In the genomic region with DNA sequence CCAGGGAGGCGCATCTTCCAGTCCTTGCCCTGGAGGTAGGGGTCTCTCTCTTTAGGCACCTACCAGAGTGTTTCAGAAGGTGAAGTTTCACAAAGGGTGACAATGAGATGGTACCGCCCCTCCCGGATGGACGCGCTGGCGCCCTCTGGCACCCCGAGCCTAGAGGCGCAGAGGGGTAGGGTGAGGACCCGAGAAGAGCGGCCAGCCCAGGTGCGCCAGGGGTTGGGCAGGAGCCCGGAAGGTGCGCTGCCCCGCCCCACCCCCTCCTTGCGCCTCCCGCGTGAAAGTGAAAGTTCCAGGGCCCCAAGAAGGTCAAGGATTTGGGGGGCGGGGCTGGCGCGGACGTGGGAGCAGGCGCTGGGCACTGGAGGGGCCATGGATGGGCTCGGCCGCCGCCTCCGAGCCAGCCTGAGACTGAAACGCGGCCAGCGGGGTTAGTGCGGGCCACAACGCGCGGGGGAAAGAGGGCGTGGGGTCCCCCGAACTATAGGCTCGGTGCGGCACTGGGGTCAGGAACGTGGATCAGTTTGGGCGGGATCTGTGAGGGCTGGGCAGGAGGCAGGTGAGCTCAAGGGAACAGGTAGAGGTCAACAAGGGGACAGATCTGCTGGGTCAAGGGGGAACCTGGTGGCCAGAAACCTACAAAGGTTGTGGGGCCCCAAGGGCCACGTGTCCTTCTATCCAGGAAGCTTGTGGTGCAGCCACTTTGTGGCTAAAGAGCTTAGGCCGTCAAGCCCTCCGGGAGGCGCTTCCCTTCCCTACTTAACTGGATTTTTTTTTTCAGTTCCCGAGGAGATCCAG, we compare ENCODE assay signal across 8 mouse cellular contexts. TPM values are rescaled to one million over a fixed set of nuclear protein-coding genes. Genes with fewer than 3 reads are reported as not detected.
DNase-seq lines count a peak whose midpoint lies in the region; ATAC-seq and TF ChIP-seq lines count a peak whose summit lies in the region.

A gene (plus strand): TSS at position 125 of the 801 bp plus-strand sequence.

- no peak for ATAC-seq in heart, embryonic 14.5 days (ENCODE audit: insufficient number of reproducible peaks, insufficient read depth, low FRiP score, low read depth)
- ATAC-seq in megakaryocyte, adult 5-6 weeks (ENCODE audit: poor library complexity, severe bottlenecking): peak; percentile 51

- peaks cover 3% of the 10 kb centered on the region for H3K4me1 ChIP-seq in bone marrow, adult 2 months (ENCODE audit: control insufficient read depth, insufficient read depth, low read length)
- peaks cover 3 to 10% of the 10 kb centered on the region in 2 experiments; a peak in 2 of 4 replicates for H3K4me1 ChIP-seq in heart, embryonic 14.5 days (ENCODE audit: control insufficient read depth in 2 of 2, insufficient read depth in 2 of 2, low read length in 2 of 2)

- peak; percentile 10 to 17 for DNase-seq in cerebellum, postnatal 25 days
- DNase-seq in cerebellum, adult 9-10 months: no peak
- DNase-seq in kidney, postnatal 14 days: peak; percentile 74
- peak; percentile 54 to 77 for DNase-seq in spleen, postnatal 10 days (ENCODE audit: low spot score in 2 of 2)
- no peak for DNase-seq in right cerebral cortex, postnatal 25 days

- peak; percentile 50; the same call in 1 of the 2 replicates for TF ChIP-seq POLR2A in bone marrow, adult 2 months (IDR thresholded peaks at IDR 0.05; ENCODE audit: borderline replicate concordance, control insufficient read depth, low read depth, low read length)

- H3K4me2 ChIP-seq in heart, embryonic 14.5 days (ENCODE audit: low read length): peak within 1 kb of the TSS; percentile 89

- H3K27me3 ChIP-seq in heart, embryonic 14.5 days (ENCODE audit: control insufficient read depth, insufficient read depth, low read length): no peaks in the 10 kb centered on the region

- H3K27ac ChIP-seq in bone marrow, adult 2 months (ENCODE audit: control insufficient read depth, insufficient read depth, low read depth, low read length, poor library complexity): peak within 1 kb of the TSS; percentile 95
- H3K27ac ChIP-seq in heart, embryonic 14.5 days (replicated peaks in 1 of 2; ENCODE audit: control insufficient read depth in 1 of 2, insufficient read depth in 1 of 2, low read depth in 2 of 2, low read length in 2 of 2): no peak within 1 kb of the TSS

- under 1% methylated on average over 44 of the region's 44 CpGs for WGBS in bone marrow, adult 2 months
- 2% methylated on average over 44 of the region's 44 CpGs for WGBS in heart, embryonic 14.5 days

- no peaks in the 10 kb centered on the region for H3K9me3 ChIP-seq in heart, embryonic 14.5 days (ENCODE audit: control insufficient read depth, low read length)

- H3K9ac ChIP-seq in heart, embryonic 14.5 days (ENCODE audit: low read length): peak within 1 kb of the TSS; percentile 69

- H3K36me3 ChIP-seq in heart, embryonic 14.5 days (ENCODE audit: control insufficient read depth, insufficient read depth, low read length): no peaks in the 10 kb centered on the region

- TF ChIP-seq CTCF in bone marrow, adult 2 months (IDR thresholded peaks at IDR 0.05; ENCODE audit: control insufficient read depth, insufficient read depth, low read length): peak; percentile 27; the same call in 1 of the 2 replicates

- H3K4me3 ChIP-seq in bone marrow, adult 2 months (replicated peaks; ENCODE audit: control insufficient read depth, low read depth, low read length): peak within 1 kb of the TSS; percentile 86
- H3K4me3 ChIP-seq in heart, embryonic 14.5 days (ENCODE audit: control insufficient read depth in 1 of 2, insufficient read depth in 1 of 2, low read depth in 1 of 2, low read length in 2 of 2): peak within 1 kb of the TSS; percentile 65 to 66

RNA-seq across cellular contexts. Expression of the gene that starts here (rescaled TPM):
- 12.3 and 35.4 TPM in 2 replicates for polyA plus RNA-seq in bone marrow, adult 2 months (2011; ENCODE audit: insufficient read depth, insufficient read length, low replicate concordance, missing spikeins)
- 1.7 and 2.5 TPM in 2 replicates for polyA plus RNA-seq in heart, embryonic 14.5 days (2014; fragmentation: Nextera tagmentation; extraction: Ambion mirVana)
- 10.6 and 14.0 TPM in 2 replicates for total RNA-seq in megakaryocyte, adult 5-6 weeks (2015)
- total RNA-seq in megakaryocyte, adult 5-6 weeks (2017): 20.3 and 20.7 TPM in 2 replicates

Comparison
In these comparisons a context has a peak if more than half of its experiments do, and no peak if none do; other contexts are left out.
1. DNase-seq: peak in cerebellum, postnatal 25 days (2 of 2), kidney, postnatal 14 days (single experiment) and spleen, postnatal 10 days (2 of 2); none in cerebellum, adult 9-10 months (single experiment) and right cerebral cortex, postnatal 25 days (single experiment).